Mouse (Mus musculus) testis, adult 2 months (tissue): ENCODE measurements around the gene Abca8a.

Experiments
- CTCF ChIP-seq: fragments of 200-500 bp; IDR thresholded peaks from 2 replicates; pipeline ENCODE4 v1.5.1; 2012; ENCODE audit warnings: low read depth, mild to moderate bottlenecking, inconsistent platforms, low read length, moderate library complexity; ENCODE audit not compliant: control insufficient read depth, insufficient read depth, insufficient replicate concordance
- POLR2A ChIP-seq: fragments of 200-500 bp; IDR thresholded peaks from 2 replicates; pipeline ENCODE4 v1.6.1; 2012; ENCODE audit warnings: low read depth, mild to moderate bottlenecking, inconsistent platforms, low read length, moderate library complexity; ENCODE audit not compliant: control insufficient read depth

DNA sequence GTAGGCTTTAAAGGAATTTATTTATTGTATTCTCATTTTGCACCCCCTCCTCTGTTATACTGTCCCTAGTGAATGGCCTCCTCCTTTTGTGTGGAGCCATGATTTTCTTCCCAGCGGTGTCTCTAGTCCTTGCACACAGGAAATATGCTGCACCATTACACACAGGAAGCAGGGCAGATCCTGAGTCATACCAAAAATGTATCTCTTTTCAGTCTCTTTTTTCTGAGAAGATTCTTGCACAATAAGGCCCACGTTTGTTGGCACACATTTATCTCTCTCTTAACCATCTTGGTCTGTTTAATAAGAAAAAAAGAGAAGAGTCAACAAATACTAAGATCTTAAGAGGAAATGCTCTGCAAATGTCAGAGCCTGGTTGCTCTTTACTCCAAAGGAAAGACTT lies 4.5 kb downstream of the Abca8a start:
- TF ChIP-seq CTCF (no peak), POLR2A (no peak)
